Mouse (Mus musculus): ENCODE results near the gene Smoc1. TPM values are rescaled to one million over a fixed set of nuclear protein-coding genes. Genes with fewer than 3 reads are reported as not detected.

The Smoc1 gene
- polyA plus RNA-seq, 1 experiment from 2014 or later, result 1.5 TPM

- no peak overlapping the region for H3K9ac ChIP-seq (ENCODE audit: low read depth, low read length)
- H3K27me3 ChIP-seq (ENCODE audit: control insufficient read depth, insufficient read depth, low read length), result no peaks in the 10 kb centered on the region
- no peak overlapping the region for H3K4me2 ChIP-seq
- H3K36me3 ChIP-seq (ENCODE audit: control insufficient read depth, insufficient read depth, low read length), result no peaks in the 10 kb centered on the region
- H3K9me3 ChIP-seq (replicated peaks; ENCODE audit: control insufficient read depth, low read length), result no peaks in the 10 kb centered on the region
- 73% methylated on average over 5 of the region's 5 CpGs for WGBS (ENCODE audit: insufficient replicate concordance)
- ATAC-seq (replicated peaks; ENCODE audit: insufficient number of reproducible peaks, low FRiP score, low TSS enrichment), result no peak
- no peaks in the 10 kb centered on the region for H3K4me1 ChIP-seq (ENCODE audit: control insufficient read depth, insufficient read depth, low read length)
- H3K4me3 ChIP-seq (ENCODE audit: low read depth, low read length), result no peak overlapping the region
- H3K27ac ChIP-seq (ENCODE audit: low read depth, low read length), result no peak overlapping the region
These were observed 124.3 kb downstream of the Smoc1 start for GRCm38 (mm10) chr12:81150917-81151316.

- ATAC-seq (replicated peaks; ENCODE audit: insufficient number of reproducible peaks, low FRiP score, low TSS enrichment), result no peak
- H3K36me3 ChIP-seq (ENCODE audit: control insufficient read depth, insufficient read depth, low read length), result no peaks in the 10 kb centered on the region
- H3K4me2 ChIP-seq, result no peak overlapping the region
- no peaks in the 10 kb centered on the region for H3K9me3 ChIP-seq (replicated peaks; ENCODE audit: control insufficient read depth, low read length)
- no peaks in the 10 kb centered on the region for H3K4me1 ChIP-seq (ENCODE audit: control insufficient read depth, insufficient read depth, low read length)
- no peak overlapping the region for H3K9ac ChIP-seq (ENCODE audit: low read depth, low read length)
- no peak overlapping the region for H3K4me3 ChIP-seq (ENCODE audit: low read depth, low read length)
- no peak overlapping the region for H3K27ac ChIP-seq (ENCODE audit: low read depth, low read length)
- no peaks in the 10 kb centered on the region for H3K27me3 ChIP-seq (ENCODE audit: control insufficient read depth, insufficient read depth, low read length)
- 57% methylated on average over 2 of the region's 2 CpGs for WGBS (ENCODE audit: insufficient replicate concordance)
These were observed 125.5 kb downstream of the Smoc1 start for GRCm38 (mm10) chr12:81152082-81152481.

GRCm38 (mm10) chr12:81155675-81156074 is 129.1 kb downstream of the Smoc1 start:
- no peak for ATAC-seq (replicated peaks; ENCODE audit: insufficient number of reproducible peaks, low FRiP score, low TSS enrichment)
- Histone ChIP-seq H3K4me1 (ENCODE audit: control insufficient read depth, insufficient read depth, low read length) (no peaks in the 10 kb centered on the region), H3K9ac (ENCODE audit: low read depth, low read length) (no peak overlapping the region), H3K27ac (ENCODE audit: low read depth, low read length) (no peak overlapping the region), H3K27me3 (ENCODE audit: control insufficient read depth, insufficient read depth, low read length) (no peaks in the 10 kb centered on the region), H3K4me2 (no peak overlapping the region), H3K9me3 (replicated peaks; ENCODE audit: control insufficient read depth, low read length) (no peaks in the 10 kb centered on the region), H3K36me3 (ENCODE audit: control insufficient read depth, insufficient read depth, low read length) (no peaks in the 10 kb centered on the region), H3K4me3 (ENCODE audit: low read depth, low read length) (no peak overlapping the region)
- WGBS (ENCODE audit: insufficient replicate concordance), result 71% methylated on average over 6 of the region's 6 CpGs

DNA sequence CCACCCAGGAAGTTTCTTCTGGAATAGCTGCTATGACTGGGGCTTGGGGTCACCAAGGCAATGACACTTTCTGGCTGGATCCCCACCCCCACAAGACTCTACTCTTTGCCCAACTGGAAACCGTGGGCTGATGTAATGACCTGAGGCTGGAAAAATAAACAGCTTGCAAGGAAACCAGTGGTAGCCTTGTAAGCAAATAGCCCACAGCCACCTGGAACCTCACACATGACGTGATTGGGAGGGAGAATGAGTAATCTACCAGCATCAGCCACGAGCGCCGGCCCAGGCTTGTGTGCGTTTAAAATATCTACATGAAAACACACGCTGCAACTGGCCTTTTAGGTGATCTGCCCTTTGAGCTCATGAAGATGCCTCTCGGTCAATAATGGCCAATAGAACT is 130.2 kb downstream of the Smoc1 start:
- no peak for ATAC-seq (replicated peaks; ENCODE audit: insufficient number of reproducible peaks, low FRiP score, low TSS enrichment)
- no peaks in the 10 kb centered on the region for H3K9me3 ChIP-seq (replicated peaks; ENCODE audit: control insufficient read depth, low read length)
- no peak overlapping the region for H3K27ac ChIP-seq (ENCODE audit: low read depth, low read length)
- H3K9ac ChIP-seq (ENCODE audit: low read depth, low read length), result no peak overlapping the region
- no peak overlapping the region for H3K4me2 ChIP-seq
- no peaks in the 10 kb centered on the region for H3K36me3 ChIP-seq (ENCODE audit: control insufficient read depth, insufficient read depth, low read length)
- H3K4me1 ChIP-seq (ENCODE audit: control insufficient read depth, insufficient read depth, low read length), result no peaks in the 10 kb centered on the region
- no peak overlapping the region for H3K4me3 ChIP-seq (ENCODE audit: low read depth, low read length)
- H3K27me3 ChIP-seq (ENCODE audit: control insufficient read depth, insufficient read depth, low read length), result no peaks in the 10 kb centered on the region
- 71% methylated on average over 8 of the region's 8 CpGs for WGBS (ENCODE audit: insufficient replicate concordance)

- WGBS (ENCODE audit: insufficient replicate concordance), result 68% methylated on average over 2 of the region's 2 CpGs
- Histone ChIP-seq H3K4me2 (no peak overlapping the region), H3K4me3 (ENCODE audit: low read depth, low read length) (no peak overlapping the region), H3K9me3 (replicated peaks; ENCODE audit: control insufficient read depth, low read length) (no peaks in the 10 kb centered on the region), H3K36me3 (ENCODE audit: control insufficient read depth, insufficient read depth, low read length) (no peaks in the 10 kb centered on the region), H3K27ac (ENCODE audit: low read depth, low read length) (no peak overlapping the region), H3K4me1 (ENCODE audit: control insufficient read depth, insufficient read depth, low read length) (no peaks in the 10 kb centered on the region), H3K9ac (ENCODE audit: low read depth, low read length) (no peak overlapping the region), H3K27me3 (ENCODE audit: control insufficient read depth, insufficient read depth, low read length) (no peaks in the 10 kb centered on the region)
- ATAC-seq (replicated peaks; ENCODE audit: insufficient number of reproducible peaks, low FRiP score, low TSS enrichment), result no peak
These were observed 133.3 kb downstream of the Smoc1 start for GRCm38 (mm10) chr12:81159947-81160346.

DNA sequence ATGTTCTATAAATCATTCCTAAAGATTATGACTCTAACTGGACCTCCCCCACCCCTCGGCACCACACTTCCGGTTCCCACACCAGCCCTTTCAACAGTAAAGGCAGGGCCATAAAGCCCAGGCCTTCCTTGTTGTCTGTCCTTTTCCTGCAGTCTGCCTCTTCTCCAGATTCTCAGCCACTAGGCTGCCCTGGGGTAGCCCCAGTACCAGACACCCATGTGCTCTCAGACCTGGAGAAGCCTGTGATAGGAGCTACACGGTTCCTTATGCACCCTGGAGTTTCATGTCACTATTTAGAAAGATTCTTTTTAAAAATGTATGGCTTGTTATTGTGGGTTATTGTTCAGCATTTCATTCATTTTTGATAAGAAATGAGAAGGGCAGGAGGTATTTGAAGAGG is 133.8 kb downstream of the Smoc1 start:
- no peak overlapping the region for H3K9ac ChIP-seq (ENCODE audit: low read depth, low read length)
- no peaks in the 10 kb centered on the region for H3K36me3 ChIP-seq (ENCODE audit: control insufficient read depth, insufficient read depth, low read length)
- WGBS (ENCODE audit: insufficient replicate concordance), result 64% methylated on average over 3 of the region's 3 CpGs
- no peak overlapping the region for H3K4me2 ChIP-seq
- no peaks in the 10 kb centered on the region for H3K27me3 ChIP-seq (ENCODE audit: control insufficient read depth, insufficient read depth, low read length)
- no peak overlapping the region for H3K4me3 ChIP-seq (ENCODE audit: low read depth, low read length)
- ATAC-seq (replicated peaks; ENCODE audit: insufficient number of reproducible peaks, low FRiP score, low TSS enrichment), result no peak
- no peaks in the 10 kb centered on the region for H3K4me1 ChIP-seq (ENCODE audit: control insufficient read depth, insufficient read depth, low read length)
- no peaks in the 10 kb centered on the region for H3K9me3 ChIP-seq (replicated peaks; ENCODE audit: control insufficient read depth, low read length)
- H3K27ac ChIP-seq (ENCODE audit: low read depth, low read length), result no peak overlapping the region

DNA sequence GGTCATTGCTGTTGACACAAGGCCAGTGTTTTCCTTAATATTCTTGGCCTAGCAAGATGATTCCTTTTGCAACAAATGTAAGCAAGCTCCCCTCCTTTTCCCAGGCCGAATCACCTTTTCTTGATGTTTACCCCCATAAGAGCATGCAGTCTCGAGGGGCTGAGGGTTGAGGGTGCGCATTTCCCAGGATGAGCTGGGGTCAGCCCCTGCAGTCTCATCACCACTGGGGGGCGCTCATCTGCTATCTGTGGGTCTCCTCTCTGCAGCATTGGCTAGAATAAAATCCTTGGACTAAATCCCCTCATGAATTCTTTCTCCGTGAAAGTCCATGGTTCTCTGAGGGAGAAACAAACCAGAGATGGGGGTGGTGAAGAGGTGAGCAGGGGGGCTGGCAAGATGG is 134.2 kb downstream of the Smoc1 start:
- Histone ChIP-seq H3K4me1 (ENCODE audit: control insufficient read depth, insufficient read depth, low read length) (no peaks in the 10 kb centered on the region), H3K27ac (ENCODE audit: low read depth, low read length) (no peak overlapping the region), H3K9ac (ENCODE audit: low read depth, low read length) (no peak overlapping the region), H3K4me2 (no peak overlapping the region), H3K9me3 (replicated peaks; ENCODE audit: control insufficient read depth, low read length) (no peaks in the 10 kb centered on the region), H3K4me3 (ENCODE audit: low read depth, low read length) (no peak overlapping the region), H3K27me3 (ENCODE audit: control insufficient read depth, insufficient read depth, low read length) (no peaks in the 10 kb centered on the region), H3K36me3 (ENCODE audit: control insufficient read depth, insufficient read depth, low read length) (no peaks in the 10 kb centered on the region)
- no peak for ATAC-seq (replicated peaks; ENCODE audit: insufficient number of reproducible peaks, low FRiP score, low TSS enrichment)
- 51% methylated on average over 5 of the region's 5 CpGs for WGBS (ENCODE audit: insufficient replicate concordance)

DNA sequence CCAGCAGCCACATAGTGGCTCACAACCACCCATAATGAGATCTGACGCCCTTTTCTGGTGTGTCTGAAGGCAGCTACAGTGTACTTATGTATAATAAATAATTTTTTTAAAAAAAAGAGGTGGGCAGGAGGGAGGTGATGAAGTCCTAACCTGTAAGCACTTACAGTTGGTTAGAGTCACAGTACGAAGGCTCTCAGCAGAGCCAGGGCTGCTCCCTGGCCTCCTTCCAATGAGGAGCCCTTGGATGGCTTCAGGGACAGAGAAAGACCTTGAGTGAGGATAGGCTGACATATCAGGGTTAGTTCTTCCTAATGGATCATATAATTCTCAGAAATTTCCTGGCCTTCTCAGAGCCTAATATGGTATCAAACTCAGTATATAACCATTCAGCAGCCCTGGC is 134.7 kb downstream of the Smoc1 start:
- Histone ChIP-seq H3K27me3 (ENCODE audit: control insufficient read depth, insufficient read depth, low read length) (no peaks in the 10 kb centered on the region), H3K36me3 (ENCODE audit: control insufficient read depth, insufficient read depth, low read length) (no peaks in the 10 kb centered on the region), H3K4me3 (ENCODE audit: low read depth, low read length) (no peak overlapping the region), H3K4me1 (ENCODE audit: control insufficient read depth, insufficient read depth, low read length) (no peaks in the 10 kb centered on the region), H3K27ac (ENCODE audit: low read depth, low read length) (no peak overlapping the region), H3K4me2 (no peak overlapping the region), H3K9ac (ENCODE audit: low read depth, low read length) (no peak overlapping the region), H3K9me3 (replicated peaks; ENCODE audit: control insufficient read depth, low read length) (no peaks in the 10 kb centered on the region)
- WGBS (ENCODE audit: insufficient replicate concordance), result 76% methylated on average over 2 of the region's 2 CpGs
- no peak for ATAC-seq (replicated peaks; ENCODE audit: insufficient number of reproducible peaks, low FRiP score, low TSS enrichment)

DNA sequence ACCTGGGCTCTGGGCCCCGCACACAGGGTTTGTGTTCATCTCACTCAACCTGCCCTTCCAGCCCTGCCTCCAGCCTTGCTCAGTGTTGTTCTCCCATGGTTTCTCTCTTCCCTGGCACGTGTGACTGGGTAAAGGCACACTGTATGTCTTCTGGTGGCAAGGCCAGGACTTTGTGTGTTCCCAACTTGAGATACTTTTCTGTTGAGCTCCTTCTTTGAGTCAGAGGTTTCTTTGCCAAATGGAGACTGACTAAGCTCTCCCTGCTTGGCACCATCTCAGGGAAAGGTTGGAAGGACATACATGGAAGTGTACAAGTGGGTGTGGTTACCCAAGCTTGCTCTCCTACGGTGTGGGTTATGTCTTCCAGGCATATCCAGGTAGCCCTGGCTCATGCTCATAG is 136.5 kb downstream of the Smoc1 start:
- H3K27ac ChIP-seq (ENCODE audit: low read depth, low read length), result no peak overlapping the region
- 72% methylated on average over 3 of the region's 3 CpGs for WGBS (ENCODE audit: insufficient replicate concordance)
- no peak overlapping the region for H3K9ac ChIP-seq (ENCODE audit: low read depth, low read length)
- no peak overlapping the region for H3K4me2 ChIP-seq
- H3K36me3 ChIP-seq (ENCODE audit: control insufficient read depth, insufficient read depth, low read length), result no peaks in the 10 kb centered on the region
- no peak for ATAC-seq (replicated peaks; ENCODE audit: insufficient number of reproducible peaks, low FRiP score, low TSS enrichment)
- no peaks in the 10 kb centered on the region for H3K9me3 ChIP-seq (replicated peaks; ENCODE audit: control insufficient read depth, low read length)
- no peaks in the 10 kb centered on the region for H3K4me1 ChIP-seq (ENCODE audit: control insufficient read depth, insufficient read depth, low read length)
- H3K4me3 ChIP-seq (ENCODE audit: low read depth, low read length), result no peak overlapping the region
- H3K27me3 ChIP-seq (ENCODE audit: control insufficient read depth, insufficient read depth, low read length), result no peaks in the 10 kb centered on the region
